Mouse (Mus musculus) cerebellum, adult 9-10 months (tissue): ENCODE measurements at regions not wholly inside any gene's neighbourhood (a gene's known extent, or its start where the extent isn't known, plus 50 kb on each side); places are given as distances from the start of the nearest gene placed in this dataset.
A peak's percentile ranks its signal among the peaks of the same experiment; 100 is the strongest.
"Not testable (repeated sequence)": the region's sequence is repeated elsewhere in the genome, so short reads cannot be mapped to it uniquely, and the experiment has no call there.

Source experiments
- DNase-seq: peaks from one replicate; pipeline ENCODE4 v3.0.0; 2022

DNA sequence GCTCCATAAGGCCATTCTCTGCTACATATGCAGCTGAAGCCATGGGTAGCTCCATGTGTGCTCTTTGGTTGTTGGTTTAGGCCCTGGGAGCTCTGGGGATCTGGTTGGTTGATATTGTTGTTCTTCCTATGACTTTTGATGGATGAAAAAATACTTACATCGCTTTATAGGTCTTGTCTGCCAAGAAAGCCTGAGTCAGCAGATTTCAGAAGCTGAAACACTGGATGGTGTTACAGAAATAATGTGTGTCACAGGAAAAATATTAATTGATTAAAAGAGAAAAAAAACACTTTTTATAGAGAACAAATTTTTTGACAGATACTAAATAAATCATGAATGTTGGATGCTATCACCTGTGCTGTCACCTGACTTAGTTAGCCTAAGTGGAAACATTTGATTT, 52.4 kb upstream of the Plxna2 start:
- DNase-seq, result no peak

DNA sequence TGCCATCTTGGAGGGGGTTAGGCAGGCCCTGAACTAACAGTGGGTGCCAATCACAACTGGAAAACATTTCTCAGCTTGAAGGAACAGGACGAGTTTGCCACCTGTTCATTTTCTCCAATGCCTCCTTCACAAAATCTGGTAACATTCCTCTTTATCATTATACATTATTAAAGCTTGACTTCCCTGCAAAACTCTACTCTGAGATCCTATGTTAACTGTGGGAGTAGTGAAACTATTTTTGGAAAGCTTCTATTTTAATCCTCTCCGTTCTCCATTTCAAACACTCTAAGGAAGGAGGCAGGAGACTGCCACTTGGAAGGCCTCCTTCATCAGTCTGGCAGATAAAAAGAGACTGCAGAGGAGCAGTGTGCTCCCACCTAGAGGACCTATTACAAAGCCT, 54.1 kb upstream of the Plxna2 start:
- no peak for DNase-seq

DNA sequence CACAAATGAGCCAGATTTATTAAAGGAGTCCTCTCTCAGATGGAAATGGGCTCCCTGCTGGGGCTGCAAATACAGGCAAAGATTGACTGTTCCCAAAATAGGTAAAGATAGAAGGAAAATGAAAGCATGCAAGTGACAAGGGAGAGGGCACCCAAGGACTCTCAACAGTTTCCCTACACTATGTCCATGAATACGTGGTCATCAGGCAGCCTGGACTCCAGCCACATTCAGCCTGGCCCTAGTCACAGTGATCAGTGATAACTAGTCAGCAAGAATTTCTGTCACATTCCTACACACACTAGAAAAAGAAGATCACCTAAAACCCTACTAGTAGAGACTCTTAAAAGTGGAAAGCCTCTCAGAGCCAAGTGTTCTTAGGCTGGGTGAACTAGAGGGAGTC, 56.9 kb upstream of the Plxna2 start:
- DNase-seq, result no peak

DNA sequence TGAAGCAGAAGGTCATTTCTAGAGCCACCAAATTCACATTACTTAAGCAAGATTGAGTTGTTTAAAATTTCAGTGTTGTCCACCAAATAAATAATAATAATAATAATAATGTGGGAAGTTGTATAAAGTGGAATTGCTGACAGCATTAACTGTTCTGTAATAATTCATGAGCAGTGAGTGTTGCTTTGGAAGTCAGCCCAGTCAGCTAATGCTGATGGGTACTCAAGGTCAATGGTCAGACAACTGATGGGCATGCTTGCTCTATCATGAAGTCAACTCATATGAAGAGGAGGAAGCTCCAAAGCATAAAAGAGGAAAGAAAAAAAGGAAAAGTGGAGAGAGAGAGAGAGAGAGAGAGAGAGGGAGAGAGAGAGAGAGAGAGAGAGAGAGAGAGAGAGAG, 69.4 kb upstream of the Plxna2 start:
- DNase-seq, result no peak

DNA sequence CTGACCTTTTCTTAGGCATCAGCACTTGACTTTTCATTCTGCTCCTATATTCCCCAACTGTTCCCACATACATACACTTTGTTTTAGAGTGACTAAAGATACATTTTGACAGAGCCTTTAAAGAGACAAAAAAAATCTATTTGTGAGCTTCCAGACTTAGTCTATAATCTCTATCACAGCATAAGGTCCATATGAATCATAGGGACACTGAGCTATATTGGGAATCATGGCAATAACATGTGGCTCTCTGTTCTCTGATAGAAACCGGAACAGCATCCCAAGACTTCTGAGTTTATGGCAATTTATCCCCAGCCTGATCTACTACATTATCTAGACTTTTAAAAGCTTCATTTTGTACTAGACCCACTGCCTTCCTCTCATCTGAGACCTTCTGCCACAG, 69.8 kb upstream of the Plxna2 start:
- no peak for DNase-seq

DNA sequence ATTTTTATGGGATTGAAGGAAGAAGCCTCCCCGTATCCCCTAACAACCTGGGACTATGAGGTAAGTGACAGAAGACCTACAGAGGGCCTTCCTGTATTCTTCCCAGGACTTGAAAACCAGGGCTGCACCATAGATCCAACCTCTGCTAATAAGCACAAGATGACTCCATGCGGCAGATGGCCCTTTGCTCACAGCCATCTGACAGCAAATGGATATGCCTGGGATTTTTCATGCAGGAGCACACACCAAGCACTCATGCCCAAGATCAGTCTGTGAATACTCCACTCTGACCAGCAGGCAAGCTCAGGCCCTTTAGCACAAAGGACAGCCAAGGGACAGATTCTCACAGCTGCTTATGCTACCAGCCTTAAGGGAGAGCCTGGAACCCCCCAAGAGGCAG, 77.1 kb upstream of the Plxna2 start:
- peak; percentile 43 for DNase-seq

DNA sequence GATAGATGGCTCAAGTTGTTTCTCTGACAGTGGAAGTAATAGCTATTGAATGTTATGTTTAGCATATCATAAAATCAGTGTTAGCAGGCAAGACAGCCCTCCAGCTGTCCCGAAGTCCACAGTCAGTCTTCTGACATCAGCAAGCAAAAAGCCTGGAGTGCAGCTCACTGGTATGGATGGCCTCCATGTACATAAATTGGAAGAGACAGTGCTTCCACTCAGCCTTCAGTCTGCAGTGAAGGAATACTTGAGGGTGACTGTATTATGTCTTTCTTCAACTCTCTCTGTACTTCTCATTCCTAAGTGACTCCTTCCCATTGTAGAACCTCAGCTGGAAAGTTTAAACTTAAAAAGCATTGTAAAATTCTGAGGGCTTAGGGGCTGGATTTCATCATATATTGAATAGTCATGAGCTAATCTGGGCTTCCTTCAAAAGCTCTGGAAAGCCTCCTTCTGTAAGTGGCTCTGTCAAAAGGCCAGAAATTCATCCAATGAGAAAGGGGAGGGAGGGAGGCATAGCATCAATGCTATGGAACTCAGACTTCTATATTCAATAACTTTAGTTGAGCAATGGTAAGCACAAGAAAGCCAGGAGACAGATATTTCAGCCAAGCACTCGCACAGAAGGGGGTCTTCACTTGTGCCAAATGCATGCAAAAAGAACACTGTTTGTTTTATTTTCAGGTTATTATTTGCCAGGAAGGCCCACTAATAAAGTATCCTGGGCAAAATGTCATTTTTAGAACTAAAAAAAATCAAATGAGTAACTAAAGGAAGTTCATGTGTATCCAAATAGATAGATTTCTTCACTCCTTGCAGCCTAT, 90.5 kb upstream of the Plxna2 start:
- DNase-seq, result peak; percentile 23

DNA sequence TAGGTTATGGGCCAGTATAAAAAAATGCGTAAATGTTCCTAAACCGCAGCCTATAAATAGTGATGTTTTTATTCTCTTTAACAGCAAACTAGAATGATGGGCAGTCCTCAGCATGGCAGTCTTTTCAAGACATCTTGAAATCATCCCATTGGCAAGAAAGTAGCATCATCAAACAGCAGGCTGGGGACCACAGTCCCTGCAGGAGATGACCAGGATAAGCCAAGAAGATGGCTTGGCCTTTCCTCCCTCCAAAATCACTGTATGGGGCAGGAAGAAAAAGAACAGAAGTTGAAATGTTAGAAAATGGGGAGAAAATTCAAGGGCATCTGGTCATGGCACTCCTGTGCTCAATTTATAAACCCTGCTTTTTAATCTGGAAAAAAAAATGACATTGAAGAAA, 93.0 kb upstream of the Plxna2 start:
- DNase-seq, result no peak

DNA sequence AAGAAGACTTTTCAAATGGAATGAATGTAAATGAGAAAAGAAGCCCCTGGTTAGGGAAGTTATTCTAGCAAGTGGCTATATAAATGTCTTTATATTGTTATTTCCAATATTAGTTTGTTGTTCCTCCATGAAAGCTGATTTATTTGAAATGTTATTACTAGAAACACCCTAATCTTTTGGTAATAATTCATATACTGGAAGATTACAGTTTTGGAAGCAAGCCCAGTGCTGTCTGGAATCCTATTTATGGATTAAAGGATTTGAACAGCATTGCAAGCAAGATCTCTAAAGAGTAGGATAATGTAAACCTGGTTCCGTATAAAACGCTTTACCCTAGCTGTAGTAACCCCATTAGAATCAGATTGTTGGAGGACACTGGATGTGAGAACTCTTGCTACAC, 96.8 kb upstream of the Plxna2 start:
- DNase-seq, result no peak

DNA sequence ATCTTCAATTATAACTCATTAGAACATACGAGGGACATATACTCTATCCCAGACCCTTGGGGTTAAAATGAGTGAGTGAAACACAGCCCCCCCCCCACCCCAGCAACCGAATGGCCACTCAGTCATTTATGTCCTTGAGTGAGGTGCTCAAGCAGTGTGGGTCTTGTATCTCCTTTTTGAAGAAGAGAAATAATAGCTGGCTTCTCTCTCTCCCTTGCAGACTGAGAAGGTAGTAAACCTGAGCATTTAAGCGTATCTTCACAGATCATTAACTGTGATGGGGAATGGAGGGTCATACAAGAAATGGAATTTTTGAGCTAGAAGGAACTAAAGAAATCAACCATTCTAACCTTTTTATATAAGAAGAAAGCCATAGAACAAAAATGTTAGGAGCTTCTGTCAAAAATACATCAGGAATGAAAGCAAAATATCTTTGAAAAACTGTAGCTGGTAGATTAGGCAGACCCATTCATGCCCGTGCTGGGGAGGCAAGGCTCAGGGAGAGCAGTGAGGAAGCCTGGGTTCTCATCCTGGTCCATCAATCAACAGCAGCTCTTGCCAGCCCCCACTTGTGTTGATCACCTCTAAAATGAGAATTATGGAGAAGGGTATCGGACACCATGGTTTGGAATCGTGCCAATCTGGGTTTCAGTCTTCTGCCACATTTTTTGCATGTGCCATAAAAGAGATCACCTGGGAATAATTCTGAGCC, 98.4 kb upstream of the Plxna2 start:
- no peak for DNase-seq

DNA sequence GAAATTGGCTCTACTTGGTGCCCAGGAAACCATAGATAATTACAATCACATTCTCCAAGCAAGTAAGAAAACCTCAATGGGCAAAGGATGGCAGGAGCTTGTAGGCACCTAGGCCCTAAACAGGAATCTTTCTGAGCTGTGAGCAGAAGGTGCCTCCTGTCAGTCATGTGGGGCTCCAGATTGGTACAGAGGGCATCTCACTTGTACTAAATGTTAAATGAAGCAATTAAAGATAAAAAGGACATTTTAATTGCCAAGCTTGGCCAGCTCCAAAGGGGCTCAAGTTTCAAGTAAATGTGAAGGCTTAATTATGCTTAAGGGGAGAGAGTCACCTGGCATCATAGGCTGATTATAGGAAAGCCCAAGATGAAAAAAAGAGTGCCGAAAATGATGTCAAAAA, 101.9 kb upstream of the Plxna2 start:
- DNase-seq, result no peak

DNA sequence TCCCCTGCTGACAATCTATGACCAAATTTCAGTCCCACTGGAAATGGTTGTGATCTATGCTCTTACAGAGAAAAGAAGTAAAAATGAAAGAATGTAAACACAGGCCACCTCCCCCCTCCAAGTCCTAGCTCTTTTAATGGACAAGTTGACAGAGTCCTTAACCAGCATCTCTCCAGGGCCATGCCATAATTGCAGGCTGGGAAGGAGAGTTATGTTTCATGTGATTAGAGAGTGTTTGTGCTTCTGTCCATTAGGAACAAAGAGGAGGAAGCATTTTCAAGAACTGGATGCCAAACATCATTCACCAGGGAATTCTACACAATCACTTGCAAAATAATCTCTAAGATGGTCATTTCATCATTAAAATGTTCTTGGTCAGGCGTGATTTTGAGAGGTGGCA, 109.7 kb upstream of the Plxna2 start:
- no peak for DNase-seq

DNA sequence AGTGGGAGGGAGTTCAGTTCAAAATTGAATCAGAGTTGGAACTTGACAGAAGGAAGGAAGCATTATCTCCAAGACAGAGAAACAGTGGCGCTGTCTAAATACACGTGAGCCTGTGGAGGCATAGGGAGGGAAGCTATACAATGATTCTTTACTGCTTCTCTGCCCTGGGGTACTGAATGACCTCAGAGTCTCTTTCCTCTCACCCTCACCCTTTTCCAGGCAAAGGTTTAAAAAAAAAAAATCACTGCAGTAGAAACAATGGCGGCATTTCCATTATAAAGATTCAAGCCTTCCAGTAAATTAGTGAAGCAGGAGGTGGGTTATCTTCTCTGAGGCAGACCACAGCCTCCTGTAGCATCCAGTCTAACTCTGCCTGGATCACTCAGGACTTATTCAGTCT, 112.2 kb upstream of the Plxna2 start:
- no peak for DNase-seq

DNA sequence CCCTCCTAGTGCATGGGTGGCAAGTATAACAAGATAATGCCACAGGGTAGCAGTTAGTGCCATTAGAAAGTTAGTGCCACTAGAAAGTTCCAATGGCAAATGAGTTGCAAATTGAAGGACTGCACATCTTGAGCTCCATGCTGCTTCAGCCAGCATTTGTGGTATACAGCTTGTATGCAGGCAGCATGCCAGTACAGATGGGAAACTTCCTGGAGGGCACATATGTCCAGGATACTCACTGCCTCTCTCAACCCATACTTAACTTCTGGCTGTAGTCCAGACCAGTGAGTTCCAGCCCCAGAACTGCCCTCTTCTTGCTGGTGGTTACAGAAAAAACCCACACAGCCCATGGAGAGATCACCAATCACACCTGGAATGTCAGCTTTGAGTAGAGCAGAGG, 113.8 kb upstream of the Plxna2 start:
- peak; percentile 10 for DNase-seq

DNA sequence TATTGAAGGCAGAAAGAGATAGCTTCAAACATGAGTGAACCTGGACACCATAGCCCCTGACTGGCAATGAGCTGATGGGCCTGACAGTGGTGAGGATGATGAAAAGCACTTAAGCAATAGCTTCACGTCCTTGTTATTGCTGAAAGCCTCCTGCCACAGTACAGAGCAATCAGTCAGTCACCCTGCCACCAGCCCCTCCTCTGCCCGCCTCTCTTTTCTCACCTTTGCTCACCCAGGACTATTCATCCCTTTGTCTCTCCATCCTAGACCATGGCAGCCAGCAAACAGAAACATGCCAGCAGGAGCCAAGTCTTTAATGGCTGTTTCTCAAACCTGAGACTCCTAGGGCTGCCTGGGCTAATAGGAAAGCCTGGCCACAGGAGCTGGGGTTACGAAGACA, 114.5 kb upstream of the Plxna2 start:
- no peak for DNase-seq

DNA sequence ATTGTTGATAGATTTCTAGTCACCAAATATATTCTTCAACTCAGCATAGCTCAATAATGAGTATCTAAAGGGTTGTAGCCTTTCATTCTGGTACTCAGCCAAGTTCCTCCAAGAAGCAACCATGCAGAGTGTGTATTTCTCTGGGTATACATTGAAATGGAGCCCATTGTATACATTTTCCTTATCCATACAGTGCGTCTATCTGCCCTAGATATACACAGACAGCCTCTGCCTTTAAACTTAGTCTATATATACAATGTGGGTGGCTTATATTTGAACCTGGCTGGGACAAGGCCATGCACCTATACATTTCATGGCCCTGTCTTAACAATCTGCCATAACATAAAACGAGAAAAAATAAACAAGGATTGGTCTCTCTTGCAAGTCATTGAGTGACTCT, 121.6 kb upstream of the Plxna2 start:
- no peak for DNase-seq

DNA sequence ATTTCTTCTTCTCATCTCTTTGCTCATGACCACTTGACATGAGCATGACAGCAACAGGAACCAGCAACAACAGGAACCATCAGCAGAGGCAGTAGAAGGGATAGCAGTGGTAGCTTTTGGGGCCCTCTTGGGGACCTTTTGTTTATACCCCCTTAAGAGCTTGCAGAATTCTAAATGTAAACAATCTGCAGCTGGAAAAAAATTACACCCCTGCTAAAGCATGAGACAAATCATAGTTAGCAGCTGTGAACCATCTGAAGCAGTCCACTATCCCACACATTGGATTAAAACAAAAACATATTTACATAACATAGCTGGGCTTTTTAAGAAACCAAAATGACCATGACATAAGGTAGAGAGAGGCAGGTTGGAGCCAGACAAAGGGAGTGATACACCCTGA, 126.9 kb upstream of the Plxna2 start:
- no peak for DNase-seq

DNA sequence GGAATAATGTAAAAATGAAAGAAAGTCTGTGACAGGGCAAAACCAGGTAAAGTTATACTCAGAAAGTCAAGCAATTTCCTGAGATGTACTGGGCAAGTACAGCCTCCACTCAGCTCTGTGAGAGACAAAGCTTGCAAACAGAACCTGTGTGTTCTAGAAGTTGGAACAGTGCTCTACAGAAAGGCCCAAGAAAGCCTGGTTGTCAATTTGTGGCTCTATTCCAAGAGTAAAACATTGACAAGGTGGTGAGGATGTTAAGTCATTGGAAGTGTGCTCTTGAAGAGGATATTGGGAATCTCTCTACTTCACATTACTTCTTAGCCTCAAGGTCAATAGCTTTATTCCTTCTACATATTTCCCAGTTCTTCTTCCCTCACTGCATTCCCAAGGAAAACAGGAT, 129.9 kb upstream of the Plxna2 start:
- no peak for DNase-seq

DNA sequence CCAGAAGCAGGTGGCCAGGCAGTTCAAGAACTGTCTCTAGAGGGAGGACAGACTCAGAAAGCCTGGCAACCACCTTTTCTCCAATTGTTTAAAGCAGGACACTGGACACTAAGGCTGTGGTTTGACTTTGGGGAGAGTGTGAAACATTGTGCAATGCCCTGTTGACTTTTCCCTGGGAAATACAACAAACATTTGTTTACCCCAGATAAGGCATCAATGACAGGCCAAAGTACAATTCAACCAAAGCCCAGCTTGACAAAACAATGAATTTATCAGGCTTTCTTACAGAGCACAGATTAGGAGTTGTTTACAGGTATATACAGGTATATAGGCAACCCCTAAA, 135.3 kb upstream of the Plxna2 start:
- no peak for DNase-seq

DNA sequence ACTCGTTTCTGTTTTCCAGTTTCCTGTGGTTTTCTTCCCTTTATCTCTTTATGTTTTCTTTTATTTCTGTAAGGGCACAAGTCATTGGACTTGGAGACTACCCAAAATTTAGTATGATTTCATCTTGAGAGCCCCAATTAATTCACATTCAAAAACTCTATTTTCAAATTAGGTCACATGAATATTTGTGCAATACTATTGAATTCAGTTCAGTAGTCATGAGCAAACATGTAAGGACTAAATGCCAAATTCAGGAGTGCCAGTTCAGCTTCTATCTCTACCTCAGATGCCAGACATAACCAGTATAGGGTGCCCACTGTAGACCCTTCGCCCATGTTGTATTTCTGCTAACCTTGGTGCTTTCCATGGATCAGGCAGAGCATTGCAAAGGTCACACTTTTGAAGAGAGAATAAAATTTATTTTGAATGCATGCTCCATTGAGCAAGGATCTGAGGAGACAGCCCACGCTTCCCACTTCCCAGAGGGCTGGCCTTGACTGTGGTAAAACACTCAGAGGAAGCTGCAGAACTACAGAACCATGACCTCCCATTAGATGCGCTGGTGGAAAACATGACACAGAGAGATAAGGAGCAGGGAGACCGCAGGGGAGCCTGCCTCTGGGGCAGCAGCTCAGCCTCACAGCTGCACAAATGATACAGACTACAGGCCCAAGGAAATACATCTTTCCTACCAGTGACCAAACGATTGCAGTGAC, 135.9 kb upstream of the Plxna2 start:
- DNase-seq, result no peak

DNA sequence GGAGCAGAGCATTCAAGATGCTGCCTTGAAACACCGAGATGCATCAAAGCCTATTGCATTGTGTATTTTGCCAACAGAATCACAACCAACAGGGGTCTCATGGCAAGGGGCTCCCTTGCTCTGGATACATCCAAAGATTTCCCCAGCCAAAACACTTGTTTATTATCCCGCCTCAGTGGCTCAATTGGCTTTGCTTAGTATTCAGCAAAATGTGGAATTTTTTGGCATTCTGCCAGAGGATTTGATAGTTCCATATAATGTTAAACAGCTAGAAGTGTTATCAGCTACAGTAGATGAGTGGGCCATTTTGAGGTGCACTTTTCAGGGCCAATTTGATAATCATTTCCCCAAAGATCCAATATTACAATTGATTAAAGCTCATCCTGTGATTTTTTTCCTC, 146.7 kb upstream of the Plxna2 start:
- not testable (repeated sequence) for DNase-seq

DNA sequence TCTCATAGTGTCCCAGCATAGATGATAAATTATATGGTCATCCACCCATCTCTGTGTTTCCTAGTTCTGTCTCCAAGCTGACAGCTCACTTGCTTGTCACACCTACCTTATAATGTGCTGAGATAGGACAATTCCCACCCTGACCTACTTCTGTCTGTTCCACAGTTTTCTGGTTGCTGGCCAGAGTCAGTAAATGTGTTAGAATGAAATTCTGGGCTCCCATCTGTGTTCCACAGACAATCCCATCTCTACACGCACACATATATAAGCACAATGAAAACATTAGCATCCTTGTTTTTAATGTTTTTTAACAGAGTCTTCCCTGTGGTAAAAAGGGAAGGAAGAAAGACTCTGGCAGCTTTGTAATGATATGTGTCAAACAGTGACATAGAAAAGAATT, 165.5 kb upstream of the Plxna2 start:
- peak; percentile 4 for DNase-seq

DNA sequence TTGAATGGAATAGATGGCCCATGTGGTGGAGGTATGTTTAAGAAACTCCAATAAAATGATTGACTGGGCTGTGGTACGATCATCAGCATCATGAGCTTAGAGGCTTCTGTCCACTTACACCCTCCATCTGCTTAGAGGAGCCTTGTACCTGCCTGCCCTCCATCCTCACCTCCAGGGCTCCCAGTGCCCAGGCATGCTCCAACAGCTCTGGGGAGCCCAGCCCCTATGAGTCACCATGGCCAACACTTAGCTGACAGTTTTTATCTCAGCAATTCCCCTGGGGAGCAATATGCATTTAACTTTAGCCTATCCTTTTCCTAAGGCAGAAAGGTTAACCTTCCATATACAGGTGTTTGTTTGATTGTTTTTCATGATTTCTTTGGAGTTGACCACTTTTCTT, 174.3 kb upstream of the Plxna2 start:
- no peak for DNase-seq

DNA sequence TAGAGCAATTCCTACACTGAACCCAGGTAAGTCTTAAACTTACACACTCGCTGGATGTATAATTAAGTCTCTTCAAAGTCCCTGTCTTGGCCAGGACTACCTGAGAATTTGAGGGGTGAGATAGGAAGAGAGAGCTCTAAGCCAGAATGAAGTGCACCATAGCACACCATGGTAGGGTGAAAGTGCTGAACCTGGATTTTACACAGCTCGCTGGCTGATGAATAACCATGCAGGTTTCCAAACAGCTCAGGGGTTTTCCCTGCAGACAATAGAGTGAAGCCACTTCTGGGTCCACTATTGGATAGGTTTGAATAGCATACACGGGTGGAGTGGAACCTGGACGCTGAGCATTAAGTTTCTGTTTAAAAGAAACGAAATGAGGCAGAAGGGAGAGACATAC, 180.7 kb upstream of the Plxna2 start:
- no peak for DNase-seq
